Mouse (Mus musculus): ENCODE results near the gene Itsn1. TPM values are rescaled to one million over a fixed set of nuclear protein-coding genes. Genes with fewer than 3 reads are reported as not detected.

Gene Itsn1
- total and polyA plus RNA-seq, 2 experiments from 2014 or later = 11.9 to 64.7 TPM

DNA sequence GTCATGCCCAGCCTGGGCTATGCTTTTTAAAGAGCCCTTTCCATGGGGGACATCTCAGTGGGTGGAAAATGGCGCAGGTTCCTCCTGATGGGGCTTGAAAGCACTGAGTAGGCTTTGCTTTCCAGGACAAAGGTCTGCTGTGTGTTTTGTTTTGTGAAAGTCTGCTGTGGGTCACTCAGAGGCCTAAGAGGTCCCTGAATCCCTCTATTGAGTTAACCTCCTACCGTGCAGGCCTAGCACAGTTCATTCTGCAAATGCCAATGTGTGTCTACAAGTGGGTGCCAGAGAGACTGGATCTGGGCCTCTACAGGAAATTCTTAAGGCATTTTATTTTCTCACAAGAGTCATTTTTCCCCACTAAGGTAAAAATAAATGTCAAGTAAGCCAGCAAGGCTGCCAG lies 97.8 kb downstream of the Itsn1 start:
- H3K4me2 ChIP-seq (ENCODE audit: low read depth, low read length) = no peak overlapping the region
- no peak overlapping the region for H3K4me3 ChIP-seq (ENCODE audit: low read depth, low read length)
- TF ChIP-seq CTCF (IDR thresholded peaks at IDR 0.05; ENCODE audit: low read depth) (no peak), EP300 (IDR thresholded peaks at IDR 0.05; ENCODE audit: low read depth) (no peak)
- H3K9me3 ChIP-seq (replicated peaks; ENCODE audit: control insufficient read depth, low read length) = no peaks in the 10 kb centered on the region
- DNase-seq (ENCODE audit: low spot score) = no peak
- peaks cover 42% of the 10 kb centered on the region for H3K36me3 ChIP-seq (replicated peaks; ENCODE audit: control insufficient read depth, insufficient read depth, low read length)
- H3K9ac ChIP-seq (replicated peaks; ENCODE audit: low read depth, low read length) = no peak overlapping the region
- H3K27me3 ChIP-seq (ENCODE audit: control insufficient read depth, insufficient read depth, low read length) = no peaks in the 10 kb centered on the region
- H3K4me1 ChIP-seq (ENCODE audit: control insufficient read depth, insufficient read depth) = peaks cover 17% of the 10 kb centered on the region
- no peak for ATAC-seq (ENCODE audit: insufficient read depth, low read depth)
- WGBS = 62% methylated on average over 2 of the region's 2 CpGs
- peak overlapping the region; percentile 27 for H3K27ac ChIP-seq (ENCODE audit: low read depth)

DNA sequence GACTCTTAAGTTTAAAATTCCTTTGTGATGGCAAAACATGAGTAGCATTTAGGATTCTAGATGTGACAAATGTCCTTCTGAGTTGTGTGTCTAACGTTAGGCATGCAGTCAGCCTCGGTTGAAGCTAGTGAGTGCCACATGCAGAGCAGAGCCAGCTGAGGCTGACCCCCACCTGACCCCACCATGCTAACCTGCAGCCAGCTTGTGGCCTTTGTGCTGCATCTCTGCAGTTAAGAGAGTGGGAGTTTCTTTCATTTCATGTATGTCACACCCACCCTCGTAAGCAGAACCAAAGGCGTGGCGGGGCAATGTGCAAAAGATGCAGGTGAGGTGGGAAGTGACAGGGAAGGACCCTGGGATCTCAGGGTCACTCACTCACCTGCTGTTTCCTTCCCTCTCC lies 98.4 kb downstream of the Itsn1 start:
- WGBS = 50% methylated on average over 5 of the region's 5 CpGs
- no peak overlapping the region for H3K4me2 ChIP-seq (ENCODE audit: low read depth, low read length)
- no peaks in the 10 kb centered on the region for H3K9me3 ChIP-seq (replicated peaks; ENCODE audit: control insufficient read depth, low read length)
- no peak overlapping the region for H3K9ac ChIP-seq (replicated peaks; ENCODE audit: low read depth, low read length)
- H3K4me1 ChIP-seq (ENCODE audit: control insufficient read depth, insufficient read depth) = peaks cover 17% of the 10 kb centered on the region
- ATAC-seq (ENCODE audit: insufficient read depth, low read depth) (0 out of 2 replicates have a peak, but pooled peaks have one; percentile 31), DNase-seq (ENCODE audit: low spot score) (no peak)
- H3K4me3 ChIP-seq (ENCODE audit: low read depth, low read length) = no peak overlapping the region
- TF ChIP-seq CTCF (IDR thresholded peaks at IDR 0.05; ENCODE audit: low read depth) (no peak), EP300 (IDR thresholded peaks at IDR 0.05; ENCODE audit: low read depth) (no peak)
- H3K27ac ChIP-seq (ENCODE audit: low read depth) = peak overlapping the region; percentile 27; the same call in 1 of the 2 replicates
- H3K27me3 ChIP-seq (ENCODE audit: control insufficient read depth, insufficient read depth, low read length) = no peaks in the 10 kb centered on the region
- peaks cover 37% of the 10 kb centered on the region; the same call in 1 of the 2 replicates for H3K36me3 ChIP-seq (replicated peaks; ENCODE audit: control insufficient read depth, insufficient read depth, low read length)

DNA sequence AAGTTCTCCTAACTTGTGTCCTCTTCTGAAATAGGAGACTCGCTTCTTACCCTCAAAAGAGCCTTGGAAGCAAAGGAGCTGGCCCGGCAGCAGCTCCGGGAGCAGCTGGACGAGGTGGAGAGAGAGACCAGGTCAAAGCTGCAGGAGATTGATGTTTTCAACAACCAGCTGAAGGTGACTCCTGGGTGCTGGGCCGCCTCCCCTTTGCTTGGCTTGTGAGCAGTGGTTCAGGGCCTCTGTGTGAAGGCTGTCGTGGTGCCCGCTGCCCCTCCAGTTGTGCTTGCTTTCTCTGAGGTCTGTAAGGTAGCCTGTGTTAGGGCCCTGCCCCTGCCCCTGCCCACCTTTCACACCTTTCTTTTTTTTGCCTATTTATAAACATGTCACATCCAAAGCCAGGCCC lies 99.1 kb downstream of the Itsn1 start:
- ATAC-seq (ENCODE audit: insufficient read depth, low read depth) = peak; percentile 61; the same call in 1 of the 2 replicates
- TF ChIP-seq CTCF (IDR thresholded peaks at IDR 0.05; ENCODE audit: low read depth) (no peak), EP300 (IDR thresholded peaks at IDR 0.05; ENCODE audit: low read depth) (no peak)
- Histone ChIP-seq H3K9ac (replicated peaks; ENCODE audit: low read depth, low read length) (no peak overlapping the region), H3K27me3 (ENCODE audit: control insufficient read depth, insufficient read depth, low read length) (no peaks in the 10 kb centered on the region), H3K9me3 (replicated peaks; ENCODE audit: control insufficient read depth, low read length) (no peaks in the 10 kb centered on the region), H3K27ac (ENCODE audit: low read depth) (peak overlapping the region; percentile 81), H3K4me2 (ENCODE audit: low read depth, low read length) (no peak overlapping the region), H3K4me3 (ENCODE audit: low read depth, low read length) (no peak overlapping the region), H3K4me1 (ENCODE audit: control insufficient read depth, insufficient read depth) (peaks cover 17% of the 10 kb centered on the region), H3K36me3 (replicated peaks; ENCODE audit: control insufficient read depth, insufficient read depth, low read length) (peaks cover 31% of the 10 kb centered on the region; the same call in 1 of the 2 replicates)
- peak; percentile 45 for DNase-seq (ENCODE audit: low spot score)
- WGBS = 39% methylated on average over 7 of the region's 7 CpGs

DNA sequence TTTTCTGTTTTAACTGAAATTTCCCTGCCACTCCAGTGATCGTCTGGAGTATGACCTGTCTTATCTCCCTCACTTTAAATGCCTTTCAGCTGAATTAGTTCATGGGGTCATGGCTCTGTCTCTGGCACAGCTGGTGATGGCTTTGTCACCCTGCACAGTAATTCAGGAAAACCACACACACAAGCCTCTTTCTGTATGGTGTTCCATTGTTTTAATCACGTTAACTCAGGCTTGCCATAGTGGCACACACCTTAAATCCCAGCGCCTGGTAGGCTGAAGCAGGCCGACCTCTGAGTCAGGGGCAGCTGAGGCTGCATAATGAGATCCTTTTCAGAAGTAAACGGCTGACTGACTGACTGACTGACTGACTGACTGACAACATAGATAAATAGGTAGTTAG lies 99.5 kb downstream of the Itsn1 start:
- DNase-seq (ENCODE audit: low spot score) (no peak), ATAC-seq (ENCODE audit: insufficient read depth, low read depth) (peak; percentile 24; the same call in 1 of the 2 replicates)
- TF ChIP-seq EP300 (IDR thresholded peaks at IDR 0.05; ENCODE audit: low read depth) (no peak), CTCF (IDR thresholded peaks at IDR 0.05; ENCODE audit: low read depth) (no peak)
- H3K36me3 ChIP-seq (replicated peaks; ENCODE audit: control insufficient read depth, insufficient read depth, low read length) = peaks cover 31% of the 10 kb centered on the region; the same call in 1 of the 2 replicates
- peaks cover 17% of the 10 kb centered on the region for H3K4me1 ChIP-seq (ENCODE audit: control insufficient read depth, insufficient read depth)
- no peak overlapping the region for H3K4me2 ChIP-seq (ENCODE audit: low read depth, low read length)
- no peaks in the 10 kb centered on the region for H3K9me3 ChIP-seq (replicated peaks; ENCODE audit: control insufficient read depth, low read length)
- 52% methylated on average over 5 of the region's 5 CpGs for WGBS
- H3K9ac ChIP-seq (replicated peaks; ENCODE audit: low read depth, low read length) = no peak overlapping the region
- no peaks in the 10 kb centered on the region for H3K27me3 ChIP-seq (ENCODE audit: control insufficient read depth, insufficient read depth, low read length)
- no peak overlapping the region for H3K4me3 ChIP-seq (ENCODE audit: low read depth, low read length)
- peak overlapping the region; percentile 81 for H3K27ac ChIP-seq (ENCODE audit: low read depth)

DNA sequence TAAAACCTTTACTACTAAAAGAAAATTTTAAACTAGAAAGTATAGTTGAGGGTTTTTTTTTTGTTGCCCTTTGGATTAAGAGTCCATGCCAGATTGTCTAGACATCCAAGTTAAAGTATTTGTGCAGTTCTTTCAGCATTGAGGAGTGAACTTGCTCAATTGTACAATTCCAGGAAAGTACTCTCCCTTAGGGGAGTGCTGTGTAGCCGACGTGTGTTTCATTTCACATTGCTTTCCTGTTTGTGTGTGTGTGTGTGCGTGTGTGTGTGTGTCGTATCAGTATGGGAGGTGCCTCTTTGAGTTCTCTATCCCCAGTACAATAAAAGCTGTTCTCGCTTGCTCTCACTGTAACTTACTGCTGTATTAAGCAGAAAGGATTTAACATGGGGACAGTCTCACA lies 100.0 kb downstream of the Itsn1 start:
- no peak overlapping the region for H3K9ac ChIP-seq (replicated peaks; ENCODE audit: low read depth, low read length)
- no peaks in the 10 kb centered on the region for H3K9me3 ChIP-seq (replicated peaks; ENCODE audit: control insufficient read depth, low read length)
- H3K36me3 ChIP-seq (replicated peaks; ENCODE audit: control insufficient read depth, insufficient read depth, low read length) = peaks cover 31% of the 10 kb centered on the region; the same call in 1 of the 2 replicates
- peaks cover 17% of the 10 kb centered on the region for H3K4me1 ChIP-seq (ENCODE audit: control insufficient read depth, insufficient read depth)
- DNase-seq (ENCODE audit: low spot score) (no peak), ATAC-seq (ENCODE audit: insufficient read depth, low read depth) (peak; percentile 8; the same call in 1 of the 2 replicates)
- 0 out of 2 replicates have a peak overlapping the region, but pooled peaks have one; percentile 13 for H3K27ac ChIP-seq (ENCODE audit: low read depth)
- 55% methylated on average over 5 of the region's 5 CpGs for WGBS
- H3K4me2 ChIP-seq (ENCODE audit: low read depth, low read length) = no peak overlapping the region
- TF ChIP-seq EP300 (IDR thresholded peaks at IDR 0.05; ENCODE audit: low read depth) = no peak
- no peak for TF ChIP-seq CTCF (IDR thresholded peaks at IDR 0.05; ENCODE audit: low read depth)
- H3K27me3 ChIP-seq (ENCODE audit: control insufficient read depth, insufficient read depth, low read length) = no peaks in the 10 kb centered on the region
- H3K4me3 ChIP-seq (ENCODE audit: low read depth, low read length) = no peak overlapping the region

DNA sequence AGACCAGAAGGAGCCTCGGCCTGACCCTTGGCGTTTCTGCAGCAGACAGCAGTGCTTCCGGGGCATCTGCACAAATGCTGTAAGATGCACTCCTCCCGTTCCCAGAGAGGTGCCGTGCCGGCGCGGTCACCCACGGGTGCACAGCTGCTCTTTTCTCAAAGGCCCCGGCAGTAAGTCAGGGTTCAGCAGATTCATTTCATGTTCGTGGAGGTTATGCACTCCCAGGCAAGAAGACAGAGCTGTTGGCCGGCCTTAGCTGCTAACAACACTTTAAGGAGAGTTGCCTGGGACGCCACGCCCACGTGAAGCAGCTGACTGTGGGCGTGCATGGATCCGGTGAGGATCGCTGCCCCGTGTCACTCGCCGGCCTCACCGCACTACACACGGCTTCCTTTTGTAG lies 101.2 kb downstream of the Itsn1 start:
- TF ChIP-seq CTCF (IDR thresholded peaks at IDR 0.05; ENCODE audit: low read depth) (no peak), EP300 (IDR thresholded peaks at IDR 0.05; ENCODE audit: low read depth) (no peak)
- ATAC-seq (ENCODE audit: insufficient read depth, low read depth) (no peak), DNase-seq (ENCODE audit: low spot score) (no peak)
- H3K9me3 ChIP-seq (replicated peaks; ENCODE audit: control insufficient read depth, low read length) = no peaks in the 10 kb centered on the region
- H3K4me3 ChIP-seq (ENCODE audit: low read depth, low read length) = no peak overlapping the region
- WGBS = 84% methylated on average over 23 of the region's 23 CpGs
- H3K27me3 ChIP-seq (ENCODE audit: control insufficient read depth, insufficient read depth, low read length) = no peaks in the 10 kb centered on the region
- no peak overlapping the region for H3K27ac ChIP-seq (ENCODE audit: low read depth)
- peaks cover 17% of the 10 kb centered on the region for H3K4me1 ChIP-seq (ENCODE audit: control insufficient read depth, insufficient read depth)
- H3K9ac ChIP-seq (replicated peaks; ENCODE audit: low read depth, low read length) = no peak overlapping the region
- H3K36me3 ChIP-seq (replicated peaks; ENCODE audit: control insufficient read depth, insufficient read depth, low read length) = peaks cover 31% of the 10 kb centered on the region; the same call in 1 of the 2 replicates
- H3K4me2 ChIP-seq (ENCODE audit: low read depth, low read length) = no peak overlapping the region

Data from heart, postnatal 0 days (tissue).